Mouse (Mus musculus) frontal cortex, postnatal 25 days (tissue): Measurements from ENCODE around the gene Tanc2.

Experiments used
- DNase-seq, 2 experiments: peaks; one replicate each; pipeline ENCODE4 v3.0.0; 2022; ENCODE audit warnings: low spot score in 2 of 2

Tanc2 gene

DNA sequence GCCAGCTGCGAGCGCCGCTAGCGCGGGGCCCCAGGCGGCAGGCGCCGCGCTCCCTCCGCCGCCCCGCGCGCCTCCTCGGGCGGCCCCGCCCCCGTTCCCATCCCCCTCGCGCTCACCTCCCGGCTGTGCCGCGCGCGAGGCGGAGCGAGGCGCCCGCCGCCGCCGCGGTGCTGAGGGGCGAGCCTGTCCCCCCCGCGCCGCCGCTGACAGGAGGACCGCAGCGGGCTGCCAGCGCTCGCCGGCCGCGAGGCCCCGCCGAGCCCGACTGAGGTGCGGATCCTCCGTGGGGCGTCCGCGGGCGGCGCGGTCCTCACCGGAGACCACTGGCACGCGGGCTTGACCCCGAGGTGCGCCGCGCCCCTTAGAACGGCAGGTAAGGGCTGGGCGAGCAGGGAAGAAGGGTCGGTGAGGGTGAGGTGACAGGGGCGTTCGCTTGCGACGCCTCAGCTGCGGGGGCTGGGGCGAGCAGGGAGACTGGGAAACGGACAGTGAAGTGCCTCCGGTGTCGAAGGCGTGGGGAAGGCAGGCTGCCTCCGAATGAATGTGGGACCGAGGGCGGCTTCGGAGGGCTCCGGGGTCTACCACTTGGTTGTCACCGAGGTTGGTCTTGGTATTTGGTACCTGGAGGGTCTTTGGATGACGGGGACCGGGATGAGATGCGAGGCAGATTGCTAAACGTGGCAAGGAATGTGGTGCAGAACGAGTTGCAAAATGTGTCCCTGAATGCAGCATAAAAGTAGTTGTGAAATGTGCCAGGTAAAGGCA lies at the start of gene Tanc2:
TSS of gene Tanc2 (plus strand) at position 110 of the 765 bp plus-strand sequence.
- DNase-seq: peak; percentile 18 to 32

DNA sequence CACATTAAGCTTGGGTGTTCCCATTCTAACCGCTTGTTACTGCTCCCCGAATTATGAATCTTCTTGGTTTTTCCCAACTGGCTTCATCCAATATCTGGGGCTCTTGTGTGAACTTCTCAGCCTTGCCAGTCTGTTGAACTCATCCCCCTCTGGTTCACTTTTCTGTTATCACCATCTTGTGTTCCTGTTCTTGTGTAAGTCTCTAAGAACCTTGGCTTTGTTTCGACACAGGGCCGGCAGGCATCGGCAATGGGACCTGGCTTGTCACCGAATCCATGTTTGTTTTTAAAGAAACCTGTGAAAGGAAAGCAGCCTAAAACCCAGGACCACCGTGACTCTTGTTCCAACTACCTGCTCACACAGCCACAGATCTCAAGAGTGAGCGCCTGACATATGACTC lies 49.0 kb upstream of the Tanc2 start:
- DNase-seq: no peak

DNA sequence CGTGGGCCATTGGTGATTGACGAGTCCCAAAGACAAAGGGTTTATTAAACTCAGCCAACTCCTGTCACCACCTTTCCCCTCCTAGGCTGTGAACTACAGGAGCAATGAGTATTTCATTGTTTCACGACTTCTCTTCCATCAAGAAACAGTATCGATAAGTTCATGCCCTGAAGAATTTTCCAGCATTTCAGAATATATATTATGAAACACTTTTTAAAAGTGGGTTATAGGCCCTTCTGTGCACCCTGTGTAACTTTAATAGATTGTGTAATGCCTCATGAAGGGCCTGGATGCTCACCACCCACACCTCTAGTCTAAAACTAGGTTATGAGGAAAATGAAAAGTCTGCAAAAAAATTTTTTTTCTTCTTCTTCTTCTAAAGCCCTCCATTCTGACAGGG lies 48.4 kb upstream of the Tanc2 start:
- DNase-seq: no peak

DNA sequence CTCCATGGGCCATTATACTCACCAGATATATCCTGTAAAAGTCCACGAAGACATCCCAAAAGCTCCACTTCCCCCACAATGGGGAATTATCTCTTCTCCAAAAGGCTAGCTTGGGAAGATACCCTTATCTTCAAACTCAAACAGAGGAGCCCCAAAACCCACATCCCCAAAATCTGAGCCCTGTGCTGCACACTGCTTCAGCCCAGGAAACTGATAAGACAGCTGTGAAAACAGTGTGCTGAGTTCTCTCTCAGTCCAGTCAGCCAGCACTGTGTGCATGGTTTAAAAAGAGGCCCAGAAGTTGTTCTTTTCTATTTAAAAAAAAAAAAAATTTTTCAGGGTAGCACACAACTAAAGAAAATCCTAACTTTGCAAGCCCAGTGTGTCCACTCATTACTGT lies 47.7 kb upstream of the Tanc2 start:
- no peak for DNase-seq

DNA sequence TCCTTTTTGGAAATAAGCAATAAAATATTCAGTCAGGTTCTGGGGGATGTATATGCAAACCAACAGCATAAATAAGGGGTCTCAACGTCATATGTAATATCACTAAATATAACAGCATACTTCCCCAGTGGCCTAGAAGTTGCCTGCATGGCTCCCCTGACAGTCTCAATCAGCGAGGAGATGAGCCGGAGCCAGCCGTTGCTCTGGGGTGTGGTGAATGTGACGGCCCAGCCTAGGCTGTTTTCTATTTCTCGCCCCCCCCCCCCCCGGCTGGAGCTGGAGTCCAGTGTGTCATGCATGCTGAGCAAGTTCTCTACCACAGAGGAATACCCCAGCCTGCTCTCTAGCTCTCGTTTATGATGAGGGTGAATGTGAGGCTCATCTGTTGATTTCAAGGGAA lies 44.0 kb upstream of the Tanc2 start:
- DNase-seq: no peak

DNA sequence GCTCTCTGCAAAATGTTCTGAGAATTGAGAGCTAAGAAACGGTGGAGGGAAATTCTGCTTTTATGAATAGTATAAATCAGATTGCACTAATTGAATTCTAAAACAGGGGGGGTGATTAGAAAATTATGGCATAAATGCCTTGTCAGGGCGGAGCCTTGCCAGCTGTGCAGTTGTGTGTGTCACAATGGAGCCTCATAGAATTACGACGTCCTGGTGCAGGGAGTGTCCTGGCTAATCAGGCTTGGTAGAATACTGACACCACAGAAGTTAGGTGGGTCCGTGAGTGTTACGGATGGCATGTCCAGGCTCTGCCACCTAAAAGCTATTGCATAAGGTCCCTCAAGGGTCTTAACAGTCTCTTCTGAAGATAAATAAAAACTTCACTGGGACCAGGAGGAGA lies 43.4 kb upstream of the Tanc2 start:
- DNase-seq: no peak

DNA sequence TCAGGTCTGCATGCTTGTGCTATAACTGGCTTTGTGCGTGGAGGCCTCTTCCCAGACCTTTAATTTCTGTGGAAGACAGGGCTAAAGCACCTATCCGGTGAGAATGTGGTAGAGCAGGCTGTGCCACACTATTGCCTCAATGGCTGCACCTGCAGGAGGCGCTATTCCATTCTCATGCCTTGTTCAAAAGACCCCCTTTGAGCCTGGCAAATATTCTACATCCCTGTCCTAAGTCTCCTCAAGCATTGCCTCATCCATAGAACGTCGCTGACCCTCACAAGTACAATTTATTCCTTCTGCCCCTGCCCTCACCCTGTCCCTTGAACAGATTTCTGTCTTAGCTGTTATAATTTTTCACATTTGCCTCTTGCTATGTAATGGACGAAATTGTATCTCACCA lies 41.4 kb upstream of the Tanc2 start:
- no peak for DNase-seq

DNA sequence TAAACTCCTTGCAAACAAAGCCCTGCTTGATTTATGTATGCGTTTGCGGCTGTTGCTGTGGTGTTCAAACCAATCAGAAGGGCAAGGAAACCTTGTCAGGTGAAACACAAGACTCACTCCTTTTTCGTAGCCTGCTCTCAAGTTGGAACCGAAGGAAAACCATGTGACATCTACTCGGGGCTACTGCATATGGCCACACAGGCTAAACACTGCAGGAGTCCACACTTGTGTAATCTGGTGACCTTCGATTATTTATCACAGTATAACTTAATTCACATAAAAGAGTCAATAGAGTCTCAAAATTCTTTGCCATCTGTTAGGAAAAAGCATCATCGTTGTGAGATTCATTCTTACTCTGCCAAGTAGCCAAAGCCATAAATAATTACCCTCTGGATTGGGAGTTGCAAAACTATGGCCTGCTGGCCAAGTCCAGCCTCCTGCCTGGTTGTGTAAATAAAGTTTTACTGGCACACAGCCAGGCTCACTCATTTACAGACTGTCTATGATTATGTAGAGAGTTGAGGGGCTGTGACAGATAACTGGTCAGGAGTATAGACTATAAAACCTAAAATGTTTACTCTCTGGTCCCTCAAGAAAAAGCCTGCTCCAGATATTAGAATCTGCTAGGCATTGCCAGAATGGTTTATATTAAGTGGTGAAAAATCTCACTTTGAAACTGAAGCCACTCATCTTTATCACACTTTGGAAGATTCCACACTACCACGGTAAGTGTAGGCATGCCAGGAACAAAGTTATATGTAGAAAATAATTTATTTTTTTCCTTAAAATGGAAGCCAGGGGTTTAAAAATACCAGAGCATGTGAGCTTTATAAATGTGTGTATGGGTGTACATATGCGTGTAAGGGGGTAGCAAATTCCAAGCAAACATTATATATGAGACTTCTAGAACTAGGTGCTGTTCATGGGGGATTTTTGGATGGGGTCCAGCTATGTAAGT lies 40.3 kb upstream of the Tanc2 start:
- DNase-seq: no peak

DNA sequence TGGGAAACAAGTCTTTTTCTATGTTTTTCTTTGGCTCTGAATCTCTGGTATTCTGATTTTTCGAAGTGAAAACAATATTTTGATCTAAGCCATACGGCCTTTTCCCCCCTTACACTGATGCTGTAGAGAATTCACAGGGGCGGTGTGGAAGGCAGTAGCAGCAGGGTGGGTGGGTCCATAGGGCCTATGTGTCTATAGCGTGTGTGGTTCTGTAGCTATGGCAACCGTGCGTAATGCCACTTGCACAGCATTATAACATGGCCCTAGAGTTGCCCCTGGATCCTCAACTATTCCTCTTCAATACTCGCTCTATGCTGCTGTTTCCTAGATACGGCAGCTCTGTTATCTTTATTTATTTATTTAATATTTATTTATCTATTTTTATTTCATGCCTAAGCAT lies 32.5 kb upstream of the Tanc2 start:
- DNase-seq: no peak

DNA sequence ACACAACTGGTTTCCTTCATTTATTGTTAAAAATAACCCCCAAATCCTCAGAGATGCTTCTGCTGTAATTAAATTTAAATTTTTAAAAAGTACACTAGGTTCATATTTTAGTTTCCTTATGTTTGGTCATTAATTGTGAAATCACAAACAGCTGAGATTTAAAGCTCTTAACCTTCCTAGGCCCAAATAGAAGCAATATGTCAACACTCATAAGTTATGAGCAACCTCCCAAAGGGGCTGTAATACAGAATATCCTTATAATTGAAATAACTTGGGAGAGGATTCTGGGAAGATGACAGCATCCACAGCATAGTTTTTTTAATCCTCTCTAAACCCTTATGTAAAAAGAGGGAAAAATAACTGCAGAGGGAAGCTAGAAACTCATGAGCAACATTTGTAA lies 31.7 kb upstream of the Tanc2 start:
- no peak for DNase-seq

DNA sequence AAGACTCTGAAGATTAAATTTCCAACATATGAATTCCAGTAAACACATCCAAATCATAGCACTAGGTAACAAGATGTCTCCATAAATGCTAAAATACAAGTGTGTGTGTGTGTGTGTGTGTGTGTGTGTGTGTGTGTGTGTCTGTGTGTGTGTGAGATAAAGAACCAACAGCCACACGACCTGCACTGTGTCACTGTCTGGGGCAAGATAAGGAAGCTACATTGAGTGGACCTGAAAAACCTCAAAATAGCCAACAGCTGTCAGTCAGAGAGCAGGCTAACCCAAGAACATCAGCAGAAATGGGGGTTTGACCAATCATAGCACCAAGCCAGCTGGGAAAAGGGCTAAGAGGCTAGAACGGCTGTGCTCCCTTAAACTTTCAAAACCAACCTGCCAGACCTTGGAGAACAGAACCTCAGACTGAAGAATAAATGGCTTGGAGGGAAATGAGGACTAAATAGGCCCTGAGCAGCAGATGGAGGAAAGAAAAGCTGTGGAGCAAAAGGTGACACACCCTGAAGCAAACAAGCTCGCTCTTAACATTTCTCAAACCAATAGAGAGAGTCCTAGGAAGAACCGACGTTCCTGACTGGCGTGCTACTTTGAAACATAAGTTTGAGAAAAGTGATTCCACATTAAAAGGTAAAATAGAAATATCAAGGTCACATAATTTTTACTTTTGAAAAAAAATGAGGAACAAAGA lies 30.8 kb upstream of the Tanc2 start:
- DNase-seq: no peak

DNA sequence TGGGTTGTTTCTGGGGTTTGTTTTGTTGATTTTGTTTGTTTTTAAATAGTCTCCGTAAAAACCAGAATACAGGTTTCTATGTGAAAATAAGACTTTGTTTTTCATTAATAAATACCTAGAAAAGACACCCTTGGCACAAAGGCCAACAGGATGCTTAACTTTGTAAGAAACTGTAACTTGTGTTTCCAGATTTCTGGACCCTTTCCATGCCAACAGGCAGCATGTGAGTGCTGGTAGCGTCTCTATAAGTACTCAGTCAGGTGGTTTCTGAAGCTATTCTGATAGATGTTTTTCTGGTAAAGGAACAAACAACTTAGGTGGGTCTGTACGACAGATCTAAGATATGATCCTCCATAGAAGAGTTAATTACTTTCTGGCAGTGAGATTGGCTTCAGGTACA lies 26.2 kb upstream of the Tanc2 start:
- no peak for DNase-seq

DNA sequence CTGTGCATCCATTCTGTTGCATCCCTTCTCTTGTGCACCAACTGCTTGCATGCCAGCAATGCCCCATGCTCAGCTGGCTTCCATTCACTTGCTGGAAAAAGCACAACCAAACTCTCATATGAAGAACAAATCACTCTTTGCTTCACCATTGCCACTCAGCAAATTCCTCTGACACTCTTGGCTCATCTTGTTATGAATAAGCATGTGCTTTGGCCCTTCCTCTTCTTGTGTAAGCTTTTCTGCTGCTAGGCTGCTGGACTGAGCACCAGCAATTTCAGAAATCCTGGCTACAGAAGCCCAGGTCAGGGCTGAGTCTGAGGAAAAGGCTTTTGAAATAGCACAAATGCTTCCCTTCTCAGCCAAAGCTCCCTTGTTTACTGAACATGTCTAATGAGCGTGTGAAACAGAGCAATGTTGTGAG lies 22.6 kb upstream of the Tanc2 start:
- no peak for DNase-seq

DNA sequence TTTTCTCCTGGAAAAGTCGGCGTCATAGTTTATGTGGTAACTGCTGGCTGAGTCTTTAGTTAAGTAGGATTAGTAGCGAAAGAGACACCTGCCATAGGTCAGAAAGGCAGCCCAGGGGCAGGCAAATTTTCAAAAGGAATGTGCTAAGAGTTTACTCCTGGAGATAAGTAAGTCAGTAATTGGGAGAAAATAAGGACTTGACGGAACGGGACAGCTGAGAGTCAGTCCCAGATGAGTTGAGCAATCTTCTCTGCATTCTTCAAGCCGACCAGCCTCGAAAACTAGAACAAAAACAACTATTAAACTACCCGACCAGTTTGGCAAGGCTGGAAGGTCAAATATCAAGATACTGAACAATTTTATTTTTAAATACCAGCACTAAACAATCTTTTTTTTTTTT lies 17.8 kb upstream of the Tanc2 start:
- DNase-seq: no peak

DNA sequence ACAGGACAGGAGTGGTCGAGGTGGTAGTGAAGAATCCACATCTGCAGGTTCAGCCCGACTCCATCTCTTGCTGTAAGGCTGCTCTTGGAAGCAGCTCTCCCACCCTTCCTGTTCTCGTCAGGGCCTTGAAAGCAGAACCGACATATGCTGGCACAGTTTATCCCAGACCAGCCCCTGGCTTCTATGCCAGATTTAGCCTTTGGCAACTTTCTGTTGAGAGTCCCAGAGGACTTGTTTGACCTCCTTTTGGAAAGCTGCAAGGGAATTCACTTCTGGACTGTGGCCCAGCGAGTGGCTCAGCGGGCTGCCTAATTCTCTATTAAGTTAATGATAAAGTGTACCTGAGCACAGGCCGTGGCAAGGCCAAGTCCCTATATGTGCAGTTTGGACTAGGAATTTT lies 15.5 kb upstream of the Tanc2 start:
- no peak for DNase-seq

DNA sequence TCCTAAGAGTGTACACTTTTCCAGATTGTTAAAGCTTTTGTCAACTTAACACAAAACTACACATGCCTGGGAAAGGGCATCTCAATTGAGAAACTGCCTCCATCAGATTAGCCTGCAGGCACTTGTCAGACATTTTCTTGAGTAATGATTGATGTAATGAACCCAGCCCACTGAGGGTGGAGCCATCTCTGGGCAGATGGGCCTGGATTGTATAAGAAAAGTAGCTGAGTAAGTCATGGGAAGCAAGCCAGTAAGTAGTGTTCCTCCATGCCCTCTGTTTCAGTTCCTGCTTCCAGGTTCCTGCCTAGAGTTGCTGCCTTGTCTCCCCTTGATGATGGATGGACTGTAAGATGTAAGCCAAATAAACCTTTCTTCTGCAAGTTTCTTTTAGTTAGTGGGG lies 12.6 kb upstream of the Tanc2 start:
- no peak for DNase-seq

DNA sequence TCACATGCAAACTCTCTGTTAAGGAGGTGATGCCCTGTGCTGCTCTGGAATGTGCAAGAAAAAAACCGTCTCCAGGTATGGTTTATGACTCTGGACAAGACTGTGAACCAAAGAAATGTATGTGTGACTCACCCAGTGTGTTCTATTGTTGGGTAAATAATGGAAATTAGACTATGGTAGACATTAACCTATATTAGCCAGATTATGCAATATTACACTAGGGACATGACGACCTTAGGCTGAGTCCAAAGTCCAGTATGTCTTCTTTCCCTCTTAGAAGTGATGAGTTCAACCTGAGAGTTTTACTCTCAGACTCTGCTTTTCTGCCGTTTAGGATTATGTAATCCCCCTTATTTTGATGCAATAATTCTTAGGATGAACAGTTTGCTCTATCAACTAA lies 7.8 kb upstream of the Tanc2 start:
- no peak for DNase-seq

DNA sequence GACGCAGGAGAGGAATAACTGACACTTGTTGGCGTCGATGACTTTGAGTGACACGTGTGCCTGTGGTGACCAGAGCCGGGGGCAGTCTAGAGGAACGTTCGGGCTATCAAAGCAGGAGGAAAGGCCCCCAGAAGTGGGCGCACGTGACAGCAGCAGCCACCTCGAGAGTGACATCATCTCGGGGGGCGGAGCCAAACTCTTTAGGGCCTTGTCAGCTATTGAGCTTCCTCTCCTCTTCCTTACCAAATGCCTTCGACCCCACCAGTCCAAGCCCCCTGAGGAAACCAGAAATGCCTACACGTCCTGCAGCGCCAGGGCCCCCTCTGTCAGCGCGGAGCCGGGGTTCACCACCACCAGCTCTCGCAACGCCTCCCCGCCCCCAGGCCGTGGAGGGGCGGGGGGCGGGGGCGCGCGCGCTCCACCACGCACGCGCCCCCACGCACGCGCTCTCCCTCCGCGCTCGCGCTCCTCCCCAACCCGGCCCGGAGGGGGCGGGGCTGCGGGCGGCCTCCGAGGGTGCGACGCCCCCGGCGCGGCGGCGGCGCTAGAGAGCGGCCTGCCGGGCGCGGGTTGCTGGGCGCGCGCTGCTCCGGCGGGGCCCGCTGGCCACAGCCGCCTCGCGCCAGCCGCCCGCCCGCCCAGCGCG lies 432 bp upstream of the Tanc2 start:
- peak; percentile 87 to 89 for DNase-seq

DNA sequence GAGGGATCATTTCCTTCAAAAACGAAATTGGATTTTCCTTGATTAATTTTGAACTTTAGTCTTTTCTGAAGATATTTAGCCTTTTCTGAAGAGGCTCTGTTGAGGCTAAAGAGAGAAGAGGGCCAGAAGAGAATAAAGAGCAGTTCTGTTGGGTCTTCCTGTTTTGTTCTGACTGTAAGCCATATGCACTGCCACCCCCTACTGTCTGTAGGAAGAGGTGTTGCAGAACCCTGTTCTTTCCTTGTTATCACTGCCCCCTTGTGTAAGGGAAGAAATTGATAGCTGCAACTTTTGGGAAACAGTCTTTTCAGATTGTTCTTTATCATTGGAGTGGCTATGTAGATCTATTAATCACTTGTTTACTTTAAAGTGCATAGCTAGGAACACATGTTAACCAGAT lies 2.1 kb downstream of the Tanc2 start:
- DNase-seq: peak in 1 of 2 experiments; percentile 20

DNA sequence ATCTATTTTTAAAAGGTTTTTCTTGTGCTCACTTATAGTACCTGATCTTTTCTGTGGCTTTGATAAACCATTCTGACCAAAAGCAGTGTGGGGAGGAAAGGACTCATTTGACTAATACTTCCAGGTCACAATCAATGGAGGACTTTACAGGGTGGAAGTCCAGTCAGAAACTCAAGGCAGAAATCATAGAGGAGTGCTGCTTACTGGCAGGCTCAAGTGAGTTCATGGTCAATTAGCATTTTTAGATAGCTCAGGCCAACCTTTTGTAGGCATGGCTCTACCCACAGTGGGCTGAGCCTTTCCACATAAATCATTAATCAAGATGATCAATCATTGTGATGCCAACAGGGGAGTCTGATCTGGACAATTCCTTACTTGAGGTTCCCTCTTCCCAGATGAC lies 12.4 kb downstream of the Tanc2 start:
- no peak for DNase-seq

DNA sequence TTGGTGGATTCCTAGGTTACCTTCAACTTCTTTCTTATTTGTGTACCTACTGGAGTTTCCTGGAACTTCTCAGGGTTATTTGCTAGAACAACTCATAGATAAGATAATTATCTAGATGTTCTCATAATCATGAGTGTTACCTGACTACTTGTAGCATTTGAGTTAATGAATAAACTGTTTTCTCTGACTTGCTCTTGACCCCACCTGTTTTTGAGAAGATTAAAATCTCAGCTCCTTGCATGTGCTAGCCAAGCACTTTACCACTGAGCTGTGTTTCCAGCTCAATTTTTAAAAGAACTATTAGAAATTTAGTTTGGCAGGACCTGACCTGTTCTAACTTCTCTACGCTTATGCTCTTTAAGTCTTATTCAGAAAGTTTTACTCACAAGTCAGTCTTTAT lies 36.4 kb downstream of the Tanc2 start:
- no peak for DNase-seq

DNA sequence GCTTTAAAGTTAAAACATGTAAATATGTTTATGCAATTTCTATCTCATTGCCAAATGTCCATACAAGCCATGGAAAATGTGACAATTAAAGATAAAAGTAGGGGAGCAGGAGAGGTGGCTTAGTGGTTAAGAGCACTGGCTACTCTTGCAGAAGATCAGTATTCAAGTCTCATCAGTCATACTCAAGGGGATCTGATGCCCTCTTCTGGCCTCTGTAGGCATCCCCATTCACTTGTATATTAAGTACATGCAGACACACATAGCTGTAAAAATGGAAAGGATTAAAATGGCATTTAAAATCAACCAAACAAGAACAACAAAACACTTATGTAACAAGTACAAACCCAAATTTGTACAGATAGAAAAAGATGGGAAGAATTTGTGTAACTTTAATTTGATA lies 54.2 kb downstream of the Tanc2 start:
- no peak for DNase-seq
